Mouse (Mus musculus) hindbrain, embryonic 16.5 days (tissue): Measurements from ENCODE around the gene Rasgef1b. TPM values are rescaled to one million over a fixed set of nuclear protein-coding genes. Genes with fewer than 3 reads are reported as not detected.
A peak's percentile ranks its signal among the peaks of the same experiment; 100 is the strongest.

Experiments used
- ATAC-seq: fragments of 200-750 bp; cut with Nextera tagmentation; 2 replicates; pipeline ENCODE4 v1.8.0; 2017; ENCODE audit warnings: moderate TSS enrichment, moderate library complexity
- H3K27ac ChIP-seq: fragments of 300-500 bp; sonication (generic); 2 replicates; pipeline ENCODE4 v1.5.1; 2014; ENCODE audit warnings: low read depth, mild to moderate bottlenecking, control low read depth, low read length, moderate library complexity
- H3K27me3 ChIP-seq: fragments of 300-500 bp; sonication (generic); replicated peaks from 2 replicates; pipeline ENCODE4 v1.6.1; 2014; ENCODE audit warnings: low read length; ENCODE audit not compliant: control insufficient read depth, insufficient read depth
- H3K36me3 ChIP-seq: fragments of 300-500 bp; sonication (generic); 2 replicates; pipeline ENCODE4 v1.6.1; 2014; ENCODE audit warnings: mild to moderate bottlenecking, low read length, moderate library complexity, mixed read lengths; ENCODE audit not compliant: control insufficient read depth, insufficient read depth
- H3K4me1 ChIP-seq: fragments of 300-500 bp; sonication (generic); 2 replicates; pipeline ENCODE4 v1.6.1; 2014; ENCODE audit warnings: low read depth, low read length; ENCODE audit not compliant: control insufficient read depth, insufficient read depth
- H3K4me2 ChIP-seq: fragments of 300-500 bp; sonication (generic); 2 replicates; pipeline ENCODE4 v1.6.1; 2014; ENCODE audit warnings: mild to moderate bottlenecking, low read length, control low read depth, moderate library complexity
- H3K4me3 ChIP-seq: fragments of 300-500 bp; sonication (generic); 2 replicates; pipeline ENCODE4 v1.5.1; 2014; ENCODE audit warnings: mild to moderate bottlenecking, low read length, control low read depth, moderate library complexity
- H3K9ac ChIP-seq: fragments of 300-500 bp; sonication (generic); 2 replicates; pipeline ENCODE4 v1.6.1; 2014; ENCODE audit warnings: low read depth, mild to moderate bottlenecking, control low read depth, low read length, moderate library complexity
- H3K9me3 ChIP-seq: fragments of 300-500 bp; sonication (generic); 2 replicates; pipeline ENCODE4 v1.6.1; 2014; ENCODE audit warnings: mild to moderate bottlenecking, low read length, moderate library complexity; ENCODE audit not compliant: control insufficient read depth
- WGBS: fragments of 180-500 bp; shearing (Covaris S2); extraction: QIAGEN DNeasy Blood & Tissue Kit; methylation state at CpG from one replicate; pipeline ENCODE4 v1.1.7; 2014; 5-methylcytosine and 5-hydroxymethylcytosine counted together
- polyA plus RNA-seq: library from polyadenylated mRNA; unstranded; fragments of >200 nt; fragmentation: Nextera tagmentation; extraction: Ambion mirVana; gene quantifications from 2 replicates; pipeline ENCODE4 v1.2.1, GENCODE M21; 2015

Rasgef1b gene
- polyA plus RNA-seq, 1 experiment from 2014 or later: 43.5 TPM

DNA sequence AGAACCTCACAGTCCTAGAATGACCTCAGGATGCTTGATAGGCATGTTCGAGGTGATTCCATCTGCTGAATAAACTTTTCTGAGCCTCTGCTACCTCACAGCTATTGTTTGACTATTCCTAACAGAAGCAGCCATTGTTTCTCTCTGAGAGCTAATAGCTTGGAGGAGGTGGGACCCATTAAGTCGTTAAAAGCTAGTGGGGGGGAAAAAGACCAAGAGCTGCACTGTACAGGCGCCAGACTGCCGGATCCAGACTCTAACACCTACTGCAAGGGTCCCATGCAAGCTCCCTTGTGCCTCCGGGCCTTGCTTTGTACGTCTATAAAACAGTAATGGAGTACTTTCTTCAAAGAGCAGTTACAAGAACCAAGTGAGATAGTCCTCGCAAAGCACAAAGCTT, 176.2 kb downstream of the Rasgef1b start:
- Histone ChIP-seq H3K4me3 (no peak overlapping the region), H3K9me3 (no peaks in the 10 kb centered on the region), H3K27ac (no peak overlapping the region), H3K27me3 (no peaks in the 10 kb centered on the region), H3K36me3 (no peaks in the 10 kb centered on the region), H3K4me1 (no peaks in the 10 kb centered on the region; the same call in 1 of the 2 replicates), H3K9ac (no peak overlapping the region), H3K4me2 (no peak overlapping the region)
- ATAC-seq: no peak
- WGBS: 47% methylated on average over 7 of the region's 7 CpGs

DNA sequence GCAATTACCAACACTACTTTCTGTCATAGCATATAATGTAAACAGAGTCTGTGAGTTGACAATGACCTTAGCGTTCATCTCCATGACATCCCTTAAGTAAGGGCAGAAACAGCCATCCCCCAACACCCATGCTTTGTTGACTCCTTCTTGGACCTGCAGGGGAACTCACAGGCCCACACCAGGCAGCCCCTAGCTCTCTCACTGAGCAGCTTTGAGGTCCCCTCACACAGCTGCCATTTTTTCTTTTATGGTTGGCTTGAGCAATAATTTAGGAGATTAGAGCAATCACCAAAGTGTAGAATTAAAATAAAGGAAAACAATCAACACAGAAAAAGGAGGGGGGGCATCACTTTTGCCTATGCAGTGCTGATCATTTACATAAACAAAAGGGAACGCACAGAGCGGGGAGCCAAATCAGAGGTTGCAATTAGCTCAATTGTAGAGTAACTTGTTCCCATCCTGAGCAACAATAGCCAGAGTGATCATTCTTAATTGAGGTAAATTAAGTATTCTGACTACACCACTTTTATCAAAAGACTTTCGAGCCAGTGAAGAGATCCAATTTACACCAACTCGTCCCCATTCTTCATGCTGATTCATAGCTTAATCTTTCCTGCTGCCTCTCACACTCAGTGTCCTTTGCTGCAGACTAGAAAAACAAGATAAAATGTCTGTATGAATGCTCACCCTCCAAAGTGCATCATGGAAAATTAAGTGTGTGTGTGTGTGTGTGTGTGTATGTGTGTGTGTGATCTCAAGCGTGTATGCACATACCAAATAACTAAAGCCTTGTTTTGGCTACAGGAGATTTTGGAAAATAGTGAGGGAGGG, 184.0 kb downstream of the Rasgef1b start:
- H3K36me3 ChIP-seq: no peaks in the 10 kb centered on the region
- 52% methylated on average over 6 of the region's 6 CpGs for WGBS
- H3K27me3 ChIP-seq: no peaks in the 10 kb centered on the region
- H3K4me1 ChIP-seq: peaks cover 7% of the 10 kb centered on the region; the same call in 1 of the 2 replicates
- H3K4me2 ChIP-seq: no peak overlapping the region
- H3K27ac ChIP-seq: no peak overlapping the region
- H3K4me3 ChIP-seq: no peak overlapping the region
- no peak overlapping the region for H3K9ac ChIP-seq
- no peaks in the 10 kb centered on the region for H3K9me3 ChIP-seq
- ATAC-seq: no peak

DNA sequence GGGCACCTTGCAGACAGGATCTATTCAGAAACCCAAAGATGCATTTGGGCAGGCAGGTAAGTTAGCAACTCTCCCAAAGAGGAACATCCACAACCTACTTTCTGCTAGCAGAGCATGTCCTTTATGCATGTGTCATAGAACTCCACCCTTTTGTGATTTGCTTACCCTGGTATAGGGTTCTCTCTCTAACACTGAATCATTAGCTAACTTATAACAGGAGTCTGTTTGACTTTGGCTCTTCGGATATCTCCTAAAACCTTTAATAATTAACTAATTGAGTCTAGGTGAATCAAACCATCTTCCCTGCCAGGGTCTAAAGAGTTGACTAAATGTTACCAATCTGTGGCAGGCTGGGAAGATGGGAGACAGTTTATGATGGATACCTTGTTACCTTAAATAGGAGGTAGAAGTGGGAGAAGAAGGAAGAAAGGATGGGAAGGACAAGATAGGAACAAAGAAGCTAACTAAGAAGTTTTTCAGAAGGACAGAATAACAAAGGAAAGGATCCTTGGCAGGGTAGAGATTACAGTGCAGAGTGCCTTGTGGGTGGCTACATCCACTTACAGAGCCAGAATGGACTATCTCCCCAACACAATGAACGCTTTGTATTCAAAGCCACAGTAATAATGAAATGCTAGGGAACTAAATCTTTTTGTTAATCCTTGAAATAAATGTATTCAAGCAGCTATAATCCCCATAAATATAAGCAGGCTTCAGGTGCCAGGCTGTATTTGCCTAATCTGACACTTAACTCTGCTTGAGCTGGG, 186.7 kb downstream of the Rasgef1b start:
- Histone ChIP-seq H3K27ac (no peak overlapping the region), H3K9ac (no peak overlapping the region), H3K4me1 (peaks cover 7% of the 10 kb centered on the region; the same call in 1 of the 2 replicates), H3K9me3 (no peaks in the 10 kb centered on the region), H3K4me2 (no peak overlapping the region), H3K27me3 (no peaks in the 10 kb centered on the region), H3K36me3 (no peaks in the 10 kb centered on the region), H3K4me3 (no peak overlapping the region)
- ATAC-seq: no peak
- WGBS: 72% methylated on average over 2 of the region's 2 CpGs

DNA sequence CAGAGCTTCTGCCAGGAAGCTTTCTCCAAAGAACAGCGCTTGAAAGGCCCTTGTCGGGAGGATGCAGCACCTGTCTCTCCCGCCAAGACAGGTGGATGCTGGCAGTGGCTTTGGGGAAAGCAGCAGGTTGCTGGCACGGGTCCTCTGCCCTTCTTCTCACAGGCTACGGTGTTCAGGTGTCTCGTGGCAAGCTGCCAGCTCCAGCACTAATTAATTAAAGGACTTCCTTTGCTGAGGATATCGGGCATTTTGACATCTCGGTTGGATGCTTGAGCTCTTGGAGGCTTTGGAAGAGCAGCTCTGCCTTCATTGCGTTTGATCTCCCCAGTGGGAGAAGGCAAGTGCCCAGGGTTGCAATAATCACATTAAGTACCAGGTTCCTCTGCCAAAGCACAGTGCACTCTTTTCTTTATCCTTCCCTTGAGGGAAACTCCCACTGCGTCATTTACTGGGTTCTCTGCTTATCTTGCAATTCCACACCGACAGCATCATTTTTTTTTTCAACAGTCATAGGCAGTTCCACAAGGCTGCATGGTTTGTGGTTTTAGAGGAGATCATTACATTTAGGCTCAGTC, 187.5 kb downstream of the Rasgef1b start:
- 36% methylated on average over 11 of the region's 11 CpGs for WGBS
- peak; percentile 40 for ATAC-seq

DNA sequence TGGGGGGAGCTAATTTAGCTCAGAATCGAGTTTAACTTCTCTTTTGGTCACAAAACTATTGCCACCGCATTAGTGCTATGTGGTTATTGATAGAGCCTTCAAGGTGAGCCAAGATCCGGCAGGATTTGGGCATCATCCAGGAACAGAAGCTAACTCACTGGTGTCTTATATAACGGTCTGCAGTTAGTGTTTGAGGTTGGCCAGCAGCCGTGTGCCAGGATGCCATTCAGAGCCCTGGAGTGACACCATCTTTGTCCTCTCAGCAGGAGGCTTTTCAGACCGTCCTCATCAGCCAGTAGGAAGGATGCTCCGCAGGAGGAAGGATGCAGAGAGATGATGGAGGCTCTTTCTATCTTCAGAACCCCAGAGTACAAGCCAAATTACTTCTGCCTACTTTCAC, 195.4 kb downstream of the Rasgef1b start:
- H3K9ac ChIP-seq: no peak overlapping the region
- H3K27me3 ChIP-seq: no peaks in the 10 kb centered on the region
- no peaks in the 10 kb centered on the region for H3K9me3 ChIP-seq
- no peak overlapping the region for H3K27ac ChIP-seq
- 0 out of 2 replicates have a peak, but pooled peaks have one; percentile 40 for ATAC-seq
- no peak overlapping the region for H3K4me3 ChIP-seq
- WGBS: 50% methylated on average over 7 of the region's 7 CpGs
- no peaks in the 10 kb centered on the region for H3K36me3 ChIP-seq
- no peak overlapping the region for H3K4me2 ChIP-seq
- H3K4me1 ChIP-seq: peaks cover 3% of the 10 kb centered on the region; the same call in 1 of the 2 replicates

More for the DNA sequence above, 187.5 kb downstream of the Rasgef1b start:
- H3K9me3 ChIP-seq: no peaks in the 10 kb centered on the region
- no peak overlapping the region for H3K9ac ChIP-seq
- no peaks in the 10 kb centered on the region for H3K27me3 ChIP-seq
- H3K4me3 ChIP-seq: no peak overlapping the region
- H3K27ac ChIP-seq: no peak overlapping the region
- H3K36me3 ChIP-seq: no peaks in the 10 kb centered on the region
- H3K4me2 ChIP-seq: no peak overlapping the region
- peaks cover 7% of the 10 kb centered on the region; the same call in 1 of the 2 replicates for H3K4me1 ChIP-seq

DNA sequence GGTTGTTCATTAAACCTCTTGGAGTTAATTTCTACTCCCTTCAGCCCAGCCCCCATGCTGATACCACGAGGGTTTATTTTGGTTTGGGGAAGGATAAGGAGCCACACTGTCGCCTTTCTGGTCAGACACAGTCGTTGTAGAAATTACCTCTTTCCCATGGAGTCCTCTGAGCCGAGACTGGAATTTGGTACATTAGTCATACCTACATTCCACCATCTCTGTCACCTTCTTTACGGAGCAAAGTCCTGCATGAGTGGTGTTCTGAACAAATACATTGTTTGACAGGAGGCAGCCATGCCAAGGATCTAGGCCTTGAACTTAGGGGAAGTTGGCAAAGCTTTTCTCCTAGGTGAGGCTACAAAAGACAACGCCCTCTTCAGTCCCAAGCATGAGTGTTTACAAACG, 202.1 kb downstream of the Rasgef1b start:
- WGBS: 78% methylated on average over 7 of the region's 7 CpGs

DNA sequence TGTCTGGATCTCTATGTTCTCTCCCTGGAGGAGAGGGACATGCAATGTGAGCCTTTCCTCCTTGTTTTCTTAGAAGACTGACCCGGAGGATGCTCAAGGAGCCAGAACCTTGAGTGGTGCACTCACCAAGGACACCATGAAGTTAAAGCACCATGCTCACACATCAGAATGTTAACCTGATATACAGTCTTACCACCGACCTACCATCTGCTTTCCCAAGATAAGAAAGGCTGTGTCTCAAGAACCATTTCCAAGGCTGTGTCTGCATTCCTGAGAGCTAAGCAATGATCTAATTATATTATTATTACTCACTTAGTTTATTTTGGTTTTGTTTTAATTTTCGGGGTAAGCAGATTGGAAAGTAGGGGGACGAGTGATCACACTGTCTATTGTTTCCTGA, 203.2 kb downstream of the Rasgef1b start:
- Histone ChIP-seq H3K4me1 (no peaks in the 10 kb centered on the region), H3K4me3 (no peak overlapping the region), H3K9me3 (no peaks in the 10 kb centered on the region), H3K27ac (no peak overlapping the region), H3K4me2 (no peak overlapping the region), H3K9ac (no peak overlapping the region), H3K27me3 (no peaks in the 10 kb centered on the region), H3K36me3 (no peaks in the 10 kb centered on the region)
- ATAC-seq: no peak
- 91% methylated on average over 4 of the region's 4 CpGs for WGBS

More for the DNA sequence above, 202.1 kb downstream of the Rasgef1b start:
- ATAC-seq: no peak
- Histone ChIP-seq H3K9ac (no peak overlapping the region), H3K4me3 (no peak overlapping the region), H3K4me1 (no peaks in the 10 kb centered on the region), H3K4me2 (no peak overlapping the region), H3K9me3 (no peaks in the 10 kb centered on the region), H3K27me3 (no peaks in the 10 kb centered on the region), H3K36me3 (no peaks in the 10 kb centered on the region), H3K27ac (no peak overlapping the region)

DNA sequence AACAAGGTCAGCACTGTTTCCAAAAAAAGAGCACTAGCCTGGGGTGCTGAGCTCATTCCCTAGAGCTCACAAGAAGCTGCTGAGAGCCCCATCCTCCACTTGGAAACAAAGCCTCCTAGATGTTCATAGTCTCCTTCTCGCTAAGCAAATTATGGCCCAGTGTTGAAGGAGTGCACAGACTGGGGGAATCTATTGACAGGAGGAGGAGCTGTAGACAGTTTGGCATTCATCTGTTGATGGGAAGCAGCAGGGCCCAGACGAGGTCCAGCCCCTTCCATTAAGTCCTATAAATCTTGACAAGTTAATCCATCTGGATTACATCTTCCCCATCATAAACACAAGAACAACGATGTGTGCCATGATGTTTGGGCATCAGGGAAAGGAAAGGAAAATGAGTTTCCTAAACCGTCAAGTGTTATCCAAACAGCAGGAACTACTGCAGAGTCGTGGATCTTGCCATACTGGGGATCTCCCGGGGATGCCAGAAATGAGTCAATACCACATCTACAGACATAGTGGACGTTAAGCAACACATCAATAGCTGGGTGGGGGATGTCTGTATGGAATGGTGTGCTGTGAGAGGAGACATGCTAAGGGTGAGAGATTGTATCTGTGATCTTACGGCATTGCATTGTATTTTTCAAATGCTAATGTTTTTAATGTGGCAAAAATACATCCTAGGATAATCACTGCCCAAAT, 206.1 kb downstream of the Rasgef1b start:
- WGBS: 47% methylated on average over 8 of the region's 8 CpGs
- Histone ChIP-seq H3K9me3 (no peaks in the 10 kb centered on the region), H3K4me2 (no peak overlapping the region), H3K4me1 (no peaks in the 10 kb centered on the region), H3K4me3 (no peak overlapping the region), H3K36me3 (no peaks in the 10 kb centered on the region), H3K27me3 (no peaks in the 10 kb centered on the region), H3K9ac (no peak overlapping the region), H3K27ac (no peak overlapping the region)
- ATAC-seq: no peak
